25 mouse cellular contexts compared by ENCODE assay signal in genomic region chr11:19118258-19118657, GRCm38 (mm10).
DNase-seq lines count a peak whose midpoint lies in the region; ATAC-seq and TF ChIP-seq lines count a peak whose summit lies in the region.
"Had no signal": no experiment of that assay in that cellular context is flagged by ENCODE, and none has a peak within 500 bp of the region (broad histone marks: within the 10 kb centered on the region; RNA-seq: fewer than 3 reads in every experiment).

No protein-coding gene starts in this region.

- H3K36me3 ChIP-seq in hindbrain, embryonic 13.5 days: no peaks in the 10 kb centered on the region
- no peaks in the 10 kb centered on the region for H3K36me3 ChIP-seq in hindbrain, embryonic 10.5 days
- H3K36me3 ChIP-seq in forebrain, embryonic 15.5 days: no peaks in the 10 kb centered on the region
- H3K36me3 ChIP-seq in midbrain, embryonic 16.5 days (ENCODE audit: control insufficient read depth, insufficient read depth, low read length): no peaks in the 10 kb centered on the region
- H3K36me3 ChIP-seq: heart, embryonic 13.5 days; limb, embryonic 15.5 days had no signal

- no peaks in the 10 kb centered on the region for H3K27me3 ChIP-seq in hindbrain, embryonic 13.5 days
- H3K27me3 ChIP-seq in hindbrain, embryonic 10.5 days (ENCODE audit: insufficient read depth, poor library complexity, severe bottlenecking): 0 out of 2 replicates have a peak, but pooled peaks cover 7% of the 10 kb centered on the region
- H3K27me3 ChIP-seq in forebrain, embryonic 15.5 days: peaks cover 43% of the 10 kb centered on the region
- H3K27me3 ChIP-seq in midbrain, embryonic 16.5 days (ENCODE audit: control insufficient read depth, insufficient read depth, low read depth, low read length): no peaks in the 10 kb centered on the region; the same call in 1 of the 2 replicates
- H3K27me3 ChIP-seq: heart, embryonic 13.5 days; limb, embryonic 15.5 days had no signal

- 0 out of 2 replicates have a peak overlapping the region, but pooled peaks have one; percentile 3 for H3K27ac ChIP-seq in hindbrain, embryonic 13.5 days
- H3K27ac ChIP-seq in hindbrain, embryonic 10.5 days: no peak overlapping the region
- no peak overlapping the region for H3K27ac ChIP-seq in forebrain, embryonic 15.5 days (replicated peaks)
- H3K27ac ChIP-seq in midbrain, embryonic 16.5 days (ENCODE audit: low read length): no peak overlapping the region
- H3K27ac ChIP-seq: heart, embryonic 13.5 days; limb, embryonic 15.5 days; liver, embryonic 14.5 days had no signal

- H3K4me1 ChIP-seq in hindbrain, embryonic 13.5 days (replicated peaks): peaks cover 12% of the 10 kb centered on the region; the same call in 1 of the 2 replicates
- peaks cover 14% of the 10 kb centered on the region for H3K4me1 ChIP-seq in hindbrain, embryonic 10.5 days (replicated peaks)
- H3K4me1 ChIP-seq in forebrain, embryonic 15.5 days: peaks cover 9% of the 10 kb centered on the region
- no peaks in the 10 kb centered on the region; the same call in 1 of the 2 replicates for H3K4me1 ChIP-seq in midbrain, embryonic 16.5 days (ENCODE audit: control insufficient read depth, insufficient read depth, low read length)
- H3K4me1 ChIP-seq: heart, embryonic 13.5 days had no signal

- WGBS in hindbrain, embryonic 13.5 days: 48% methylated on average over 4 of the region's 4 CpGs
- 68% methylated on average over 4 of the region's 4 CpGs for WGBS in hindbrain, embryonic 10.5 days
- WGBS in forebrain, embryonic 15.5 days: 14% methylated on average over 4 of the region's 4 CpGs
- WGBS in midbrain, embryonic 16.5 days: 24% methylated on average over 4 of the region's 4 CpGs

- no peak overlapping the region for H3K9ac ChIP-seq in hindbrain, embryonic 13.5 days
- no peak overlapping the region for H3K9ac ChIP-seq in forebrain, embryonic 15.5 days (replicated peaks)
- no peak overlapping the region for H3K9ac ChIP-seq in midbrain, embryonic 16.5 days (ENCODE audit: low read depth, low read length)
- H3K9ac ChIP-seq: heart, embryonic 13.5 days; limb, embryonic 15.5 days; liver, embryonic 14.5 days; lung, embryonic 14.5 days had no signal

- H3K4me2 ChIP-seq in hindbrain, embryonic 13.5 days: no peak overlapping the region
- no peak overlapping the region for H3K4me2 ChIP-seq in forebrain, embryonic 15.5 days (replicated peaks)
- H3K4me2 ChIP-seq in midbrain, embryonic 16.5 days (ENCODE audit: low read length): no peak overlapping the region
- H3K4me2 ChIP-seq: heart, embryonic 13.5 days; limb, embryonic 15.5 days; lung, embryonic 14.5 days had no signal

- no peaks in the 10 kb centered on the region for H3K9me3 ChIP-seq in hindbrain, embryonic 13.5 days
- H3K9me3 ChIP-seq in hindbrain, embryonic 10.5 days: no peaks in the 10 kb centered on the region
- H3K9me3 ChIP-seq in forebrain, embryonic 15.5 days: no peaks in the 10 kb centered on the region
- no peaks in the 10 kb centered on the region for H3K9me3 ChIP-seq in midbrain, embryonic 16.5 days (replicated peaks; ENCODE audit: control insufficient read depth, low read length, poor library complexity, severe bottlenecking)
- H3K9me3 ChIP-seq: heart, embryonic 13.5 days; limb, embryonic 15.5 days had no signal

- no peak for TF ChIP-seq CTCF in brain, embryonic 14.5 days (IDR thresholded peaks at IDR 0.05; ENCODE audit: borderline replicate concordance, extremely low read depth, insufficient read depth, insufficient read length)

- no peak for ATAC-seq in hindbrain, embryonic 13.5 days (ENCODE audit: low FRiP score)
- ATAC-seq in forebrain, embryonic 15.5 days (replicated peaks): peak; percentile 61
- 0 out of 2 replicates have a peak, but pooled peaks have one; percentile 29 for ATAC-seq in midbrain, embryonic 16.5 days
- ATAC-seq: inflammation-experienced regulatory T-cells, adult 6 months; Patski had no signal

- DNase-seq in hindbrain, embryonic 10.5 days (ENCODE audit: low spot score): no peak
- DNase-seq in brain, embryonic 14.5 days (ENCODE audit: low read depth): peak; percentile 86
- DNase-seq in right cerebral cortex, postnatal 25 days: no peak
- DNase-seq in cerebellum, postnatal 10 days: no peak
- DNase-seq in layer of hippocampus, adult 8-10 months (ENCODE audit: low spot score in 2 of 2): no peak
- DNase-seq: adrenal gland, postnatal 36 days; cerebellum, adult 11 months; cerebellum, adult 9-11 months; embryo, embryonic 11 days; gastrocnemius, postnatal 25 days; heart, adult 18-20 months; kidney, adult 18-20 months; kidney, postnatal 4 days; layer of hippocampus, adult 9-11 months; left cerebral cortex, postnatal 4 days; lung, embryonic 14.5 days; thymus, postnatal 25 days had no signal

- no peak for TF ChIP-seq POLR2A in brain, embryonic 14.5 days (IDR thresholded peaks at IDR 0.05; ENCODE audit: borderline replicate concordance, extremely low read depth, insufficient read depth, insufficient read length, poor library complexity, severe bottlenecking)

- no peak overlapping the region for H3K4me3 ChIP-seq in hindbrain, embryonic 13.5 days
- H3K4me3 ChIP-seq in hindbrain, embryonic 10.5 days: no peak overlapping the region
- H3K4me3 ChIP-seq in forebrain, embryonic 15.5 days: no peak overlapping the region
- no peak overlapping the region for H3K4me3 ChIP-seq in midbrain, embryonic 16.5 days (ENCODE audit: low read depth, low read length)
- H3K4me3 ChIP-seq: heart, embryonic 13.5 days; limb, embryonic 15.5 days had no signal
